Mouse (Mus musculus) cerebellum, adult 9-11 months (tissue): Measurements from ENCODE around the gene Rnf38.

ENCODE experiments used
- DNase-seq: peaks from one replicate; pipeline ENCODE4 v3.0.0; 2022

The Rnf38 gene

DNA sequence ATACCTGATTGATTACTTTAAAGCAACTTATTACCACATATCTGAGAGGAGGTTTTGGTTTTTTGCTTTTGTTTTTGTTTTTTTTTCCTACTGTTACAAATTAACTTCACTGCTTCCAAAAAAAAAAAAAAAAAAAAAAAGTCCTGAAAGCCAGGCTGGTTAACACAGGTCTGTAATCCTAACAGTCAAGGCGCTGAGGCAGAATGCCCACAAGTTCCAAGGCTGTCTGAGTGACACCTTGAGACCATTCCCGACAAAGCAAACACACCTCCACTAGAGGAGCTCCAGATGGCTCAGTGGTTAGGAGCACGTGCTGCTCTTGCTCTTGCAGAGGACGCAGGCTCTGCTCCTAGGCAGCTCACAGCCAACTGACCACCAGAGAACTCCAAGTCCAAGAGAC lies 10.1 kb downstream of the Rnf38 start:
- no peak for DNase-seq

DNA sequence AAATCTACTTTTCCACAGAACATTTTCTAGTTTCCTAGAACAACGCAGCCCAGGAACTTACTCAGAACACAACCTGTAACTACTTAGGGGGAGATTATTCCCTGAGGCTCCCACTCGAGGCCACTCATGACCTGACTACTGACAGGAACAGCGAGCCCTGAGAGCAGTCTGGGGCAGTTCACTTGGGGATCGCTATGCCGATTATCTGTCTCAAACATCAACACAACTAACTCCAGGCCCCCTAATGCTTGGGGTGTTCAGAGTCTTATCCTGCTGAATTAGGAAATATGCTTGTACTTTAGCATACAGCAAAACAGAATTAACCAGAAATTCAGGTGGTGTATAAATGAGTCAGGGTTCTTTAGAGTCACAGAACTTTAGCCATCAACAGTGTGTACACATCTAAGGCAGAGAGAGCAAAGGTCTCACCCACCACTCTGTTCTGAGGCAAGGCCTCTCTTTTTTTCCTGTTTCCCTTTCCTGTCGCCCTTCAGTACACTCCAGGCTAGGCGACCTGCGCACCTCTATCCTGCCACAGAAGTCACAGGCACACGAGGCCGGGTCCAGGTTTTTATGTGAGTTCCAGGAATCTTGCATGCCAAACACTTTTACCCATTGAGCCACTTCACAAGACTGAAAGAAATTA lies 16.7 kb downstream of the Rnf38 start:
- DNase-seq: no peak

DNA sequence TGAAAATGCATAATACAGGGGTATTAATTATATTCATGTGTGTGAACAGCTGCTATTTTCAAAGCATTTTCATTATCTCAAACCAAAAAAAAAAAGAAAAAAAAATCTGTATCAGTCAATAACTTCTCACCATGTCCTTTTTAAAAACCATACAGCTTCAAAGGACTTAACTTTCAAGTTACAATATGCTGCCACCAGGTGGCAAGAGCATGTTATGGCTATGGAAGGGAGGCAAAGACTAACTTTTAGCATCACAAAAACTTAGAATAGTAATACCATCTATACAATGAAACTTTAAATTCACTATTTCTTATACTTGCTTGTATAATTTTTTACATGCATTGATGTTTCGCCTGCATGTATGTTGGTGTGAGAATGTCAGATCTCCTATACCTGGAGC lies 33.6 kb downstream of the Rnf38 start:
- no peak for DNase-seq

DNA sequence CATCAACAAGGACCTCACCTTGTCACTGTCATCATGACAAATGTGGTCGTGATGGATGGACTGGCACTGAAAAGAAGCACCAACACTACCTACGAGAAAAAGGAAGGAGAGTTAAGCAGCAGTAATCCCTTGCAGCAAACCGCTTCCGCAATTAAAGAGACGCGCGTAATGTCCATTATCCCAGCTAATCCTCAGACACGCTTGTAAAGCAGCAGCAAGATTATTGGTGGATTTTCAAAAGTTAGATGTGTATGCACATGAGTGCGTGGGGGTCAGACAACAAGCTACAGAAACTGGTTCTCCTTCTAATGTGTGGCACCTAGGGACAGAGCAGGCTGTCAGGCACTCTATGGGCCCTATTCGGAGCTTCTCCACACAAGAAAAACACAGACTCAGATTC lies 46.2 kb downstream of the Rnf38 start:
- DNase-seq: no peak

DNA sequence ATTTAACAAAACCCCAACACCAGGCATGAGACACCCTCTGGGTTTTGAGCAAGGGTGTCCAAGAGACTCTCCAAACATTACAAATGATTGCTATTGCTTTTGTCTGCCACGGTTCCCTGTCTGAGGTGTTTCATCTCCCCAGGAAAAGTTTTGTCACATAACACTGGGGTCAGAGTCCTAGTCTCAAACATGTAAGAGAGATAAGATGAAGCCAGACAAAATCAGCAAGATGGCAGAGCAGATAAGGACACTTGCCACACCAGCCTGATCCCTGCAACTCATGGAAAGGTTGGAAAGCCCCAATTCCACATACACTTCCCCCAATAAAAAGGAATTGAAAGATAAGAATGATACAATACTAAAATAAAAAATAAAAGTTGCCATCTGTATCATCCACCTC lies 49.7 kb downstream of the Rnf38 start:
- DNase-seq: no peak

DNA sequence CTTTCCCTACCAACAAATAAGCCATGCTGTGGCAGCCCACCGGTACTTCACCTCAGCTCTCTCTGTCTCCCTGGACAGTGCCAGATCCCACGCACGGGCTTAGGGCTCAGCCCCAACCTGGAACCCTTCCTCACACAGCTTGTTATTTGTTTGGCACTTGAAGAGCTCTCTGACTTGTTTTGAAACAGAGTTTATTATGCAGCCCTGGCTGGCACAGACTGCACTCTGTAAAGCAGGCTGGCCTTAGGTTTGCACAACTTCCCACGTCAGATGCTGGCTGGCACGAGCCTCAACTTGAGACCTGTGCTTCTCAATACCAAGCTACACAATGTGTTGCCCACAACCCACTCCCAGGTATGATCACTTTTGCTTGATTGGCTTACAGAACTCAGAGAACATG lies 53.8 kb downstream of the Rnf38 start:
- no peak for DNase-seq

DNA sequence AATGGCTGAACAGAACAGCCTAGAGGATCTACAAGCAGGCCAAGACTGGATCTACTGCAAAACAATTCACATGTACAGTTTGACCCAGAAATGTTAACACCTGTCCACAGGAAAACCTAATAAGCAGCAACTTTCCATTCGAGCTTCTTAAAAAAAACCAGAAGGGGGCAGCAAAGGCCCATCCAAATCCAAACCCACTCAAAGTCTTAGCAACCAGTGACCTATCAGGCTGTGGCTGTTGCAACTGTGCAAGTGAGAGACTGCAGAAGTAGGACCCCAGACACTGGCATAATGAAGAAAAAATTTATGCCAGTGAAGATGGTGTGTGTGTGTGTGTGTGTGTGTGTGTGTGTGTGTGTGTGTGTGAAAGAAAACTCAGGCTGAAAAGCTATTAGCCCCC lies 60.4 kb downstream of the Rnf38 start:
- DNase-seq: peak; percentile 62

DNA sequence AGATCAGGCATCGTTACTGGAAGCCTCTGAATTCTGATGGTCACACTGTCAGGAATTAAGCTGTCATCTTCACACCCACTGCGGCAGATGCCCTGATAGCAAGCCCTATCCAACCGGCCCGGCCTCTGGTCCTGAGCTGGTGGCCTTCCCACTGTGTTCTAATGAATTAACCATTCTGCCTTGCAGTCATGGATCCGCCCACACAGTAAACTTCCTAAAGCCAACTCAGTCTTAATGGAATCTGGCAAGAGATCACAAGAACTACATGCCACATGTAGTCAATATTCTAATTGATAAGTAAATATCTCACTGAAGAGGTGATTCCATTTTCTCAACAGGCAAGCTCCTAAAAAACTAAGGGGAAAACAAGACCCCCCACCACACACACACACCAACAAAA lies 60.9 kb downstream of the Rnf38 start:
- no peak for DNase-seq

DNA sequence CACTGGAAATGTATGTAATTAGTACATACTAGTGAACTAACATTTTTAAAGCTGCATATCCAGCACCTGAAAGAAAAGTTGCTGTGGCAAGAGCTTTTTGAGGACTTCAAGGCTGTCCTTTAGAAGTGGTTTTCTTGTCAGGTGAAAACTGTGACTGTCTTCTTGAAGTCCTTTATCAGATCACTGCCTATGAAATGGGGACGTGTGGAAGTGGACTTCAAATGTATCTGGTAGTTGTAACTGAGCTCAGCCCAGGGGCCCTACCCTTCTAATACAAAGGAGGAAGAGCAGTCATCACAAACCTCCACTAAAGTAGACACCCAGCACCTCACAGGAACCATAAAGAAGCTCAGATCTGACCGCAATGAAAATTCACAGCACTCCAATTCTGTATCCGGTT lies 63.7 kb downstream of the Rnf38 start:
- no peak for DNase-seq

DNA sequence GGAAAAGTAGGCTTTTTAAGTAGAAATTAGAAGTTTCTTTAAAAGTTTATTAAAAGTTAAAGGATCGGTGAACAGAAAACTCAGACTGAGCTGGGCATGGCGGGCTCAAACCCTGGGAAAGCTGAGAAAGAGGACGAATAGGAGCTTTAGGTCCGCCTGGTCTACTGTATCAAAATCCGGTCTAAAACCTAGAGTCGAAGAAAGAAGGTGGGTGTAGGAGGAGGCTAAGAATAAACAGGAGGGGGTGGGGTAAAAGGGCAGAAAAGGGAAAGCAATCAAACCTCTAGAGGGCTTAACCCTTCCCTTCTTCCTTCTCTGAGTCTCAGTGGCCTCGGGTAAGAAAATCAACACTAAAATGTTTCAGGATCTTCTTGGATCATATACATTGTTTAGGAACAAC lies 64.8 kb downstream of the Rnf38 start:
- peak; percentile 14 for DNase-seq

DNA sequence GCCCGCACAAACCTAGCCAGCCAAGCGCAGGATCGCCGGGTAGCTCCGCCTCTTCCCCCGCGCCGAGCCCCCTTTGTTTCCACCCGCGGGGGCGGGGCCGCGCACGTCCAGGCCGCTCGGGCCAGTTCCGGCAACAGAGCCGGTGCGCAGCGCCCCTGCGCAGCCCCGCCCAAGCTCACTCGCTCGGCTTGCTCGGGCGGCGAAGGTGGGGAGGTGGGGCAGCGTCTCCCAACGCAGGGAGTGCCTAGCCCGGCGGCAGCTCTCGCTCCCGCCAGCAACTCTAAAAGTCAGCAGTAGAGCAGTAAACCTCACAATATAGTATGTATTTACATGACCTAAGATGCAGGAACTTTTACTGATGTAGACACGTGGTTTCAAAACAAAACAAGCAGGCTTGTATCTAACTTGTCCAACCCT lies 65.3 kb downstream of the Rnf38 start:
- DNase-seq: peak; percentile 92

DNA sequence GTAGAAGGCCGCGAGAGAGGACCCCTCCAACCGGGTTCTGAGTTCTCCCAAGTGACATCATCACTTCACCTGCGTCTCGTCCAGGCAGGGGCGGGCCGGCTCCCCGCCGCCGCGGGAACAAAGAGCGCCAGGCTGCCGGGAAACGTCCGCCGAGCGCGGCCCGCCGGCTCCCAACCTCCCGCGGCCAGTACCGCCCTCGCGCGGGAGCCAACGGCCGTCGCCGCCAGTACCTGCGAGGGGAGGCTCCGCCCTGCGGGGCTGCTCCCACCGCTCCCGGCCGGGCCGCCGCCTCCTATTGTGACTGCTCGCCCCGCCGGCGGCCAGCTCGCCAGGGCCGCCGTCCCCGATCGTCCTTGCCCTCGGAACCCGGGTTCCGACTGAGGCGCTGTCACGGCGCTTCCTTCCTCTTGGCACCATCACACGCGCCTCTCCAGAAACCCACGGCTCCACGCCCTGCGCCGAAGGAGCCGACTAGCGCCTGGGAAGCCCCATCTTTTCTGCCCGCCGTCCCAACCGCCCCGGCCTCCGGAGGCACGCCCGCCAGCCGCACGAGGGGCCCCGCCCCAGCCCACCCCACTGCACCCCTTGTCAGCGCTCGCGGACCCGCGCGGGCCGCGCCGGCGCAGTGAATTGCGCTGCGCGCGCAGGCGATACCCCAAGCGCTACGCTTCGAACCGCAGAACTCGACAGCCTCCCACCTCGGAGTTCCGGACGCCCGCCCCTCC lies 66.0 kb downstream of the Rnf38 start:
- peak; percentile 79 for DNase-seq

DNA sequence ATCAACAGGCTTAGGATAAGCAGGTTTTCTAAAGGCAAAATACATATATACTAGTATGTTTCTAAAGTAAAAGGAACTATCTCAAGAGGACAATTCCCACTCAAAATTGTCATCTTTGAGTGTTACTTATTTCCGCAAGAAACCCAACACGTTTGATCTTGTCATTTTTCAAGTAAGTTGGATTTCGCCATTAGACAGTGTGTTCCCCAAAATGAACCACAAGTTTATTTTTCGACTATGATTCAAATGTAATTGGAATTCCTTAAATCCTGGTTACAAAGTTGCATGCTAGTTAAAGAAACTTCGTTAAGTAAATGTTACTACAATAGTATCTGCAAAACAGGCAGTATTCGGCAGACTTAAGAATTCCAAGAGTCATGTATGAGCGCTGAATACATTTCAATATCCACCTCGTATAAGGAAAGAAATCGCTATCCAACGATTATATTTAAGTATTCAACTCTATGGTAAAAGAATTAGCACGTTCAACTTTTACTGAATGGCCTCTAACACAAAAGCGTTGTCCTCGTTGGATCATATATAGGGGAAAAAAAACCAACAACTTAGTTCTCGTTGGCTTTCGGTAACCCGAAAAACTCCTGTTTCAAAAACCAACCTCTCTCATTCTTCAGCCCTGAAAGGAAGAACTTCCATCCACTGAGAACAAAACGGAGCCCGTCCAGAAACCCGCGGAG lies 66.7 kb downstream of the Rnf38 start:
- no peak for DNase-seq

DNA sequence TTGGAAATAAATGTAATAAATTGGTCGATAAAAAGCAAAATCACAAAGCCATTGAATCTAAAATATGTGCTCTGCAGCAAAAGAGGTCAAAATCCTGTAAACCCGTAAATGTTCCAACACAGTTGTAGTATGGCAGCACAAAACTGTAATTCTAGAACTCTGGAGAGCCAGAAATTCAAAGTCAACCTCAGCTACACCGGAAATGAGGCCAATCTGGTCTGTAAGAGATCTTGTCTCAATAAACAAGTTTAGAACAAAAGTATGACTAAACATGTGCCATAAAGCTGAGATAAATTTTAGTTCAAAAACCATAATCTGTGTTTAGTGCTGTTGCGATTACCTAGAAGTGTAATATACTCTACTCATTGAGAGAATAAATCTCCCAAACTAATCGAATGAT lies 69.0 kb downstream of the Rnf38 start:
- no peak for DNase-seq

DNA sequence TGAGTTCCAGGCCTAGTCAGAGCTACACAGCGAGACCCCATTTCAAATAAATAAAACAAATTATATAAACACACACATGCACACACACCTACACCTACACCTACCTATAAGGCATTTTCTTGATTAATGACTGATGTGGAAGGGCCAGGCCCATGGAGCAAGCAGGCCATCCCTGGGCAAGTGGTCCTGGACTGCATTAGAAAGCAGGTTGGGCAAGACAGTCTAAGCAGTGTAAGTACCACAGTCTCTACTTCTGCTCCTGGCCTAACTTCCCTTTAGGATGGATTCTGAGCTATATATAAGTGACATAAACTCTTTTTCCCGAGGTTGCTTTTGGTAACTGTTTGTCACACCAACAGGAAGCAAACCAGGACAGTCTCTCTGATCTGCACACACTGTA lies 70.6 kb downstream of the Rnf38 start:
- no peak for DNase-seq

DNA sequence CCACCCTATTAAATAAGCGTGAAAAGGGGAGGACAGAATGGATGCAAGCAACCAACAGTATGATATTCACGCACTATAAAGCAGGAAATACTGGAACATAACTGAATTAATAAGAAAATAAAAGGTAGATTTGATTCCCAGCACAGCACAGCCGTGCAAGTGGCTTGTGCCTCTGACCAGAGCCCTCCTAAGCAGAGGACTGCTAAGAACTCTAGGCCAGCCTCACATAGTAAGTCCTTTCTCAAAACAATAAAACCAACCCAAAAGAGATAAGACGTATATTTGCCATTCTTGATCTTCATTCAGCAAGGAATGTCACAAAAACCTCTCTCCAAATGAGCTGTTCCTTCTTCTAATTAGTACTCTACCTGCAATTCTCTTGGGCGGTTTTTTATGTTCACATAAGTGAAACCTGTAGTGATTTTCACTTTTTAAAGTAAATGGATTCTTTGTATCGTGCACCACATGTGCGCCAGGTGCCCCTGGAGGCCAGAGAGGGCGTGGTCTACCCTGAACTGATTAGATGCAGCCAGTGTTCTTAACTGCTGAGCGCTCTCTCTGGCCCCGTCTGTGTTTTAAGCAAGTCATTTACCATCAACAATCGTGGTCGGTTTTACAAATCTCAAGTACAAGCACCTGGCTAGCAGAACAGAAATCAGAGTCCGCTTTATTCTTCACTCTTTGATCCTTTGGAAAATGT lies 72.4 kb downstream of the Rnf38 start:
- DNase-seq: no peak

DNA sequence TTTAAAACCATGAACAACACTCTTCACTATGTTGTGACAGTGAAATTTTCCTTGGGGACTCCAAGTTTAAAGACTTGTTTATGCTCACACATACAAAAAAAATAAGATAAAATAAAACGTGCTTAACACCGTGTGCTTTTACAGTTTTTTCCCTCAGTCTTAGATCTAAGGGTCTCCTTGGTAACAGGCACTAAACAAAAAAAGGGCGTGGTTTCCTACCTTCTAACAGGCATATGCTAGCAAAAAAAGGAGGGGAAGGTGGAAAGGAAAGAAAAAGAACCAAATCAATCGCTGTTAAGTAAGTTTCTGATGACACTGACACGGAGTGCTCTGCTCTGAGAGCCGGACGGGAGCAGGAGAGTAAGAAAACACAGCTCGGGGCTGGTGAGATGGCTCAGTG lies 73.8 kb downstream of the Rnf38 start:
- DNase-seq: no peak

DNA sequence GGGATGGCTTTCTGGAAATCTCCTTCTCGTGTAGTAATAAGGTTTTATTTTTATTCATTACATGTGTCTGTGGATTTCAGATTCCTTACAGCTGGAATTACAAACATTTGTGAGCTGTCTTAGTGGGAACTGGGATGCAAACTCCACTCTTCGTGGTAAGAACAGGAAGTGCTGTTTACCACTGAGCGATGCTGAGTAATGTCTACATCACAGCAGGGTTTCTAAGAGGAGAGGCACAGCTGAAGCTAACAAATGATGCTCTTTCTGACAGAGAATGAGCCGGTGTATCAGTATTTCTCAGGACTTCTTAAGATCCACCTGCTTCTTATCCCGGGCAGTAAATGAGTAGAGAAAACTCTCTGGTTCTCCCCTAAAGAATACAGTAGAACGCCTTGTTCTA lies 77.1 kb downstream of the Rnf38 start:
- DNase-seq: no peak

DNA sequence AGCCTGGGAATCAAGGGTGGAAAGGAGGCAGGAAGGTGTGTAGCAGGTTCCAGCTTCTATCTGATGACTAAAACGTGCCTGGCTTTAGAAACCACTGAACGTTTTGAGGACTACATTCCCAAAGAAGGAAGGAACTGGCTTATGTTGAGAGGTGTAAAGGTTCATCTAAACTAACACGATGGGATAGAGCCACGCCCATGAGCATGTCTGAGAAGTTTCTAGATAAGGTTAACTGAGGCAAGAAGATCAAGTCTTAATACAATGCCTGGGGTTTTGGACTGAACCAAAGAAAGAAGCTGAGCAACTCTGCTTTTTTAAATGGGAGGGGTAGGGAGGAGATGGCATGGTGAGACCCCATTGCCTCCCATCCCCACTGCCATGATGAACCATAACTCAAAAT lies 78.7 kb downstream of the Rnf38 start:
- DNase-seq: no peak

DNA sequence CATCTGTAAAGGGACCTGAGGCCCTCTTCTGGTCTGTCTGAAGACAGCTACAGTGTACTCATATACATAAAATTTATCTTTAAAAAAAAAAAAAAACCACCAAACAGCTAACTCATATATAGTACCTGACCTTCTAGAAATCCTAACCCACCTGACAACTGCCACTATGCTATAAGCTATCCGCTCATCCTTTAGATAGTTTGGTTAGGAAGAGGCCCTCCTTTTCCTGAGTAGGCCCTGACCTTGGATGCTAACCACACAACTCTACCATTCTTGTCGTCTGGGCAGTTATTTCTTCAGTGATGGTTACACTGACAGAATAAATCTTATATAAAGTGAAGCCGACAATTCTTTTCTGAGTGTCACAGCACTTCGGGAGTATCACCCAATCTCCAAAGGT lies 80.7 kb downstream of the Rnf38 start:
- DNase-seq: no peak

DNA sequence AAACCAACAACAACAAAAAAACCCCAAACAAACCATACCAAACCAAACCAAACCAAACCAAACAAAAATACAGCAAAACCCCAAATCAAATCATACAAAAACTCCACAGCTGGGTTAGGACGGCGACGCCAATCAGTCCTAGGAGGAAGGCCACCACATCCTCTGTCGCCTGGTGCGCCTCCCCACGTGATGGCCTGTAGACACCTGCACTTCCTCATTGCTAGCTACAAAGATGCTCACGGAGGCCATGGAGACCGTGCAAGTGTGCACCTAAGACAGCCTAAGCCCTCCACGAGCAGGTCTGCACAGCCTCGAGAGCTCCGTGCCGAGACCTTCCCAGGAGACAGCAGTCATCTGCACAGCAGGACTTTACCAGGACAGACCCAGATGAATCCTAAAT lies 106.8 kb downstream of the Rnf38 start:
- no peak for DNase-seq

DNA sequence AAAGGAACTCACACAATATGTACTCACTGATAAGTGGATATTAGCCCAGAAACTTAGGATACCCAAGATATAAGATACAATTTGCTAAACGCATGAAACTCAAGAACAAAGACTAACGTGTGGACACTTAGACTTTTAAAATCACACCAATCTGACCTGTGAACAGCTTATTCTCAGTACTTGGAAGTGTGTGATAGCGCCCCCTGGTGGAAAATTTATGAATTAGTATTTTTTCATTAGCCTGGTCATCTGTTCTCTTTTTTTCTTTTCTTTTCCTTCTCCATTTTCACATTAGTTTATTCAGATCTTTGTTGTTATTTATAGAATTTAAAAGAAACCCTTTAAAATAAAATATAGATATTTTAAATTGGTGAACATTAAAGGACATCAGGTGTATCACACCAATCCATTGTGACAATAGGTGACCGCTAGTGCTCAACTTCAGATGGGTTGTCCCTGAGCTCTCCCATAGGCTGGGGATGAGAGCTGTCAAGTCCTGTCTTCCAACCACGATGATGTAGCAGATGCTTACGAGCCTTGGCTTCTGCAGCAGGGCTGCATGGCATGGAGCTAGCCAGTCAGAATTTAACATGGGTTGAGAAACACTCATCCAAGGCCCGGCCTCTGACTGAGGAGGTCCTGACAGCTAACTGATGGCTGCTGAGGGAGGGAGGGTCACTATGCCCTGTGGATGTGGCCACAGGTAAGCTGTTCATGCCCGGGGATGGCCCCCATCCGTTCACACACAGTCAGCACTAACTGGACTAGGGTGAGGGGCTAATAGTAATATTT lies 114.0 kb downstream of the Rnf38 start:
- DNase-seq: no peak

DNA sequence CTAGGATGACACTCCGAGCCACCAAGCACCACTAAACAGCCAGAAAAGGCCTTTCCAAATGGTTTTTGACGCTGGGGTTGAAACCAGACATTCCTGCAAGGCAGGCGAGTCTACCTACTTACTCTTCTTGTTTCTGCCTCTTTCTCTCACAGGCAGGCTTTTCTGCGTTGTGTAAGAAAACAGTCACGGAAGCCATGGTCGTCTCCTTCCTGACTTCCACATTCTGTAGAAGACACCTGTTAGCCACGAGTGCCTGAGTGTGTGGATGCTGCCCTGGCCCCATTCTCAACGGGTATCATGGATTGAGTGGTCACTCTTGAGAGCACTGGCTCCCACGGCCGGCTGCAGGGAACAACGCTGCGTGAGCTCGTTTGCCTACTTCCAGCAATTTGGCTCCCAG lies 118.5 kb downstream of the Rnf38 start:
- DNase-seq: no peak
